Mouse (Mus musculus): ENCODE results near the gene Zc3h12d. TPM values are rescaled to one million over a fixed set of nuclear protein-coding genes. Genes with fewer than 3 reads are reported as not detected.
A peak's percentile ranks its signal among the peaks of the same experiment; 100 is the strongest.
"Not testable (repeated sequence)": the region's sequence is repeated elsewhere in the genome, so short reads cannot be mapped to it uniquely, and the experiment has no call there.

Zc3h12d gene
- total RNA-seq, 2 experiments from 2014 or later, result 0.16 to 0.22 TPM

- DNase-seq (ENCODE audit: low spot score in 2 of 2), result peak; percentile 34 to 56
These were observed 38.5 kb downstream of the Zc3h12d start for GRCm38 (mm10) chr10:7870571-7871315.

- DNase-seq (ENCODE audit: low spot score in 2 of 2), result no peak
These were observed 39.2 kb downstream of the Zc3h12d start for GRCm38 (mm10) chr10:7871381-7872020.

GRCm38 (mm10) chr10:7874194-7874593 lies 41.9 kb downstream of the Zc3h12d start:
- no peak for DNase-seq (ENCODE audit: low spot score in 2 of 2)

- DNase-seq (ENCODE audit: low spot score in 2 of 2), result not testable (repeated sequence)
These were observed 48.0 kb downstream of the Zc3h12d start for GRCm38 (mm10) chr10:7880283-7880682.

- DNase-seq (ENCODE audit: low spot score in 2 of 2), result no peak
These were observed 49.7 kb downstream of the Zc3h12d start for GRCm38 (mm10) chr10:7881971-7882370.

GRCm38 (mm10) chr10:7883524-7883923 lies 51.3 kb downstream of the Zc3h12d start:
- DNase-seq (ENCODE audit: low spot score in 2 of 2), result peak; percentile 82 to 88

- DNase-seq (ENCODE audit: low spot score in 2 of 2), result no peak
These were observed 56.1 kb downstream of the Zc3h12d start for GRCm38 (mm10) chr10:7888256-7888868.

GRCm38 (mm10) chr10:7900719-7901627 lies 68.7 kb downstream of the Zc3h12d start:
- DNase-seq (ENCODE audit: low spot score in 2 of 2), result no peak

- no peak for DNase-seq (ENCODE audit: low spot score in 2 of 2)
These were observed 71.9 kb downstream of the Zc3h12d start for GRCm38 (mm10) chr10:7904157-7904556.

GRCm38 (mm10) chr10:7907151-7907550 lies 74.9 kb downstream of the Zc3h12d start:
- DNase-seq (ENCODE audit: low spot score in 2 of 2), result no peak

GRCm38 (mm10) chr10:7911268-7911667 lies 79.0 kb downstream of the Zc3h12d start:
- DNase-seq (ENCODE audit: low spot score in 2 of 2), result peak in 1 of 2 experiments; percentile 30

Small RNA genes lying within 50 kb of the gene (microRNA-seq; reads per million reads assigned to microRNA genes)
- 0 reads per million in 2 experiments for gene Mir5104

Other genes with a start within 250 kb of the Zc3h12d start
- gene Lrp11, start 242.7 kb upstream of the Zc3h12d start, total RNA-seq (2021), result 100 to 1,000 TPM; 135 to 141 TPM
- gene Nup43, start 165.0 kb upstream of the Zc3h12d start, total RNA-seq (2021), result 1 to 10 TPM; 7.2 to 9.2 TPM
- gene Pcmt1, start 151.3 kb upstream of the Zc3h12d start, total RNA-seq (2021), result 100 to 1,000 TPM; 130 to 133 TPM
- 10 to 100 TPM; 50.7 to 54.9 TPM for gene Lats1, start 151.3 kb upstream of the Zc3h12d start, total RNA-seq (2021)
- gene Katna1, start 106.5 kb upstream of the Zc3h12d start, total RNA-seq (2021), result 10 to 100 TPM; 14.9 to 15.1 TPM
- gene Ginm1, start 39.6 kb upstream of the Zc3h12d start, total RNA-seq (2021), result 10 to 100 TPM; 25.6 to 26.0 TPM
- gene Ppil4, start 39.6 kb upstream of the Zc3h12d start, total RNA-seq (2021), result 10 to 100 TPM; 34.0 to 38.9 TPM
- gene Tab2, start 123.8 kb downstream of the Zc3h12d start, total RNA-seq (2021), result 10 to 100 TPM; 61.9 to 69.2 TPM

All from layer of hippocampus, postnatal 10 days (tissue).